16 mouse cellular contexts compared by ENCODE assay signal in genomic region chr17:56736534-56736933, GRCm38 (mm10). TPM values are rescaled to one million over a fixed set of nuclear protein-coding genes. Genes with fewer than 3 reads are reported as not detected.
A peak's percentile ranks its signal among the peaks of the same experiment; 100 is the strongest.
DNase-seq lines count a peak whose midpoint lies in the region; ATAC-seq and TF ChIP-seq lines count a peak whose summit lies in the region.
"Had no signal": no experiment of that assay in that cellular context is flagged by ENCODE, and none has a peak within 500 bp of the region (broad histone marks: within the 10 kb centered on the region; RNA-seq: fewer than 3 reads in every experiment).

No protein-coding gene starts in this region.

- no peak for TF ChIP-seq POLR2A in brain, embryonic 14.5 days (IDR thresholded peaks at IDR 0.05; ENCODE audit: borderline replicate concordance, extremely low read depth, insufficient read depth, insufficient read length, poor library complexity, severe bottlenecking)

- 49% methylated on average over 8 of the region's 8 CpGs for WGBS in midbrain, postnatal 0 days
- WGBS in midbrain, embryonic 11.5 days: 46% methylated on average over 8 of the region's 8 CpGs

- intact Hi-C loops in gastrocnemius, adult 2 months (cut with DNase I): no loop called here

- no peaks in the 10 kb centered on the region for H3K9me3 ChIP-seq in midbrain, postnatal 0 days (ENCODE audit: low read length)
- no peaks in the 10 kb centered on the region for H3K9me3 ChIP-seq in midbrain, embryonic 11.5 days (ENCODE audit: control insufficient read depth, low read length)
- H3K9me3 ChIP-seq: embryonic facial prominence, embryonic 13.5 days; limb, embryonic 13.5 days had no signal

- H3K9ac ChIP-seq in midbrain, postnatal 0 days (replicated peaks; ENCODE audit: low read length, poor library complexity, severe bottlenecking): no peak overlapping the region
- H3K9ac ChIP-seq in midbrain, embryonic 11.5 days (ENCODE audit: low read length): no peak overlapping the region
- H3K9ac ChIP-seq: embryonic facial prominence, embryonic 13.5 days; limb, embryonic 13.5 days had no signal

- H3K4me1 ChIP-seq in midbrain, postnatal 0 days (ENCODE audit: insufficient read depth, low read length): no peaks in the 10 kb centered on the region
- no peaks in the 10 kb centered on the region for H3K4me1 ChIP-seq in midbrain, embryonic 11.5 days (ENCODE audit: control insufficient read depth, insufficient read depth, low read length)
- H3K4me1 ChIP-seq: embryonic facial prominence, embryonic 13.5 days; limb, embryonic 13.5 days had no signal

- H3K4me2 ChIP-seq in midbrain, postnatal 0 days (ENCODE audit: low read depth, low read length, poor library complexity, severe bottlenecking): no peak overlapping the region
- no peak overlapping the region for H3K4me2 ChIP-seq in midbrain, embryonic 11.5 days
- H3K4me2 ChIP-seq: embryonic facial prominence, embryonic 13.5 days; limb, embryonic 13.5 days had no signal

- no peaks in the 10 kb centered on the region for H3K27me3 ChIP-seq in midbrain, postnatal 0 days (ENCODE audit: insufficient read depth, low read length)
- H3K27me3 ChIP-seq in midbrain, embryonic 11.5 days (ENCODE audit: control insufficient read depth, insufficient read depth, low read length): no peaks in the 10 kb centered on the region
- H3K27me3 ChIP-seq: embryonic facial prominence, embryonic 13.5 days; limb, embryonic 13.5 days had no signal

- no peak overlapping the region for H3K27ac ChIP-seq in gastrocnemius, adult 2 months
- no peak overlapping the region for H3K27ac ChIP-seq in midbrain, postnatal 0 days (ENCODE audit: low read depth, low read length)
- H3K27ac ChIP-seq in midbrain, embryonic 11.5 days (ENCODE audit: low read depth, low read length): no peak overlapping the region
- H3K27ac ChIP-seq: embryonic facial prominence, embryonic 13.5 days; limb, embryonic 13.5 days had no signal

- no peaks in the 10 kb centered on the region for H3K36me3 ChIP-seq in midbrain, postnatal 0 days (ENCODE audit: insufficient read depth, low read length)
- no peaks in the 10 kb centered on the region for H3K36me3 ChIP-seq in midbrain, embryonic 11.5 days (ENCODE audit: control insufficient read depth, insufficient read depth, low read length)
- H3K36me3 ChIP-seq: embryonic facial prominence, embryonic 13.5 days; limb, embryonic 13.5 days had no signal

- H3K4me3 ChIP-seq in gastrocnemius, adult 2 months: no peak overlapping the region
- no peak overlapping the region for H3K4me3 ChIP-seq in midbrain, postnatal 0 days (ENCODE audit: low read depth, low read length)
- no peak overlapping the region for H3K4me3 ChIP-seq in midbrain, embryonic 11.5 days (ENCODE audit: low read depth, low read length)
- H3K4me3 ChIP-seq: embryonic facial prominence, embryonic 13.5 days; limb, embryonic 13.5 days had no signal

- peak; percentile 40 for TF ChIP-seq CTCF in gastrocnemius, adult 2 months (IDR thresholded peaks at IDR 0.05)
- peak; percentile 36 for TF ChIP-seq CTCF in midbrain, postnatal 0 days (IDR thresholded peaks at IDR 0.05)
- TF ChIP-seq CTCF in brain, embryonic 14.5 days (IDR thresholded peaks at IDR 0.05; ENCODE audit: borderline replicate concordance, extremely low read depth, insufficient read depth, insufficient read length): peak; percentile 46; the same call in 1 of the 2 replicates

- DNase-seq in gastrocnemius, adult 2 months: no peak
- DNase-seq in gastrocnemius, postnatal 25 days: no peak
- DNase-seq in midbrain, postnatal 0 days (ENCODE audit: low spot score): no peak
- DNase-seq in midbrain, embryonic 11.5 days (ENCODE audit: low spot score, missing footprints): no peak
- no peak for DNase-seq in brain, embryonic 14.5 days (ENCODE audit: low read depth)
- DNase-seq in thymus, postnatal 14 days: peak; percentile 42
- no peak for DNase-seq in Muller cell, postnatal 12 days (ENCODE audit: inconsistent ontology term)
- no peak for DNase-seq in cerebellum, adult 9-11 months
- DNase-seq: adrenal gland, adult 8-10 months; cerebellum, adult 11-12 months; heart, adult 18-20 months; heart, postnatal 36 days; kidney, adult 8-10 months had no signal

- no peak for ATAC-seq in midbrain, postnatal 0 days (ENCODE audit: low FRiP score)
- ATAC-seq in midbrain, embryonic 11.5 days (ENCODE audit: low FRiP score): no peak

RNA-seq across cellular contexts. Expression of gene Vmac, which starts 18.7 kb away (rescaled TPM):
- 1 to 10 TPM; 1.7 to 2.6 TPM for total RNA-seq in gastrocnemius, adult 2 months (2021)
- 1 to 10 TPM; 3.3 to 3.5 TPM for total RNA-seq in gastrocnemius, postnatal 25 days (2021)
- total RNA-seq in midbrain, postnatal 0 days (2014; rRNA removed): 32.3 and 36.9 TPM in 2 replicates
- polyA plus RNA-seq in midbrain, postnatal 0 days (2015; fragmentation: Nextera tagmentation; extraction: Ambion mirVana): 19.2 and 19.8 TPM in 2 replicates
- 13.1 and 15.0 TPM in 2 replicates for polyA plus RNA-seq in midbrain, embryonic 11.5 days (2014; fragmentation: Nextera tagmentation; extraction: Ambion mirVana)
- 18.2 and 18.8 TPM in 2 replicates for polyA plus RNA-seq in brain, embryonic 14.5 days (2012; rRNA removed)

RNA-seq across cellular contexts. Expression of gene Ndufa11, which starts 19.0 kb away (rescaled TPM):
- 100 to 1,000 TPM; 390 to 523 TPM for total RNA-seq in gastrocnemius, adult 2 months (2021)
- total RNA-seq in gastrocnemius, postnatal 25 days (2021): 100 to 1,000 TPM; 459 to 461 TPM
- total RNA-seq in midbrain, postnatal 0 days (2014; rRNA removed): 335 and 480 TPM in 2 replicates
- 630 and 676 TPM in 2 replicates for polyA plus RNA-seq in midbrain, postnatal 0 days (2015; fragmentation: Nextera tagmentation; extraction: Ambion mirVana)
- polyA plus RNA-seq in midbrain, embryonic 11.5 days (2014; fragmentation: Nextera tagmentation; extraction: Ambion mirVana): 323 and 337 TPM in 2 replicates
- 313 and 400 TPM in 2 replicates for polyA plus RNA-seq in brain, embryonic 14.5 days (2012; rRNA removed)

RNA-seq across cellular contexts. Expression of gene Nrtn, which starts 20.8 kb away (rescaled TPM):
- total RNA-seq in gastrocnemius, adult 2 months (2021): 1 to 10 TPM; 3.1 to 3.7 TPM
- total RNA-seq in gastrocnemius, postnatal 25 days (2021): 1 to 10 TPM; 1.9 to 3.1 TPM
- 12.5 and 13.4 TPM in 2 replicates for total RNA-seq in midbrain, postnatal 0 days (2014; rRNA removed)
- 7.4 and 8.0 TPM in 2 replicates for polyA plus RNA-seq in midbrain, postnatal 0 days (2015; fragmentation: Nextera tagmentation; extraction: Ambion mirVana)
- polyA plus RNA-seq in midbrain, embryonic 11.5 days (2014; fragmentation: Nextera tagmentation; extraction: Ambion mirVana): 7.4 and 9.1 TPM in 2 replicates
- 5.2 and 5.4 TPM in 2 replicates for polyA plus RNA-seq in brain, embryonic 14.5 days (2012; rRNA removed)
- total RNA-seq: megakaryocyte, adult 5-6 weeks had no signal

RNA-seq across cellular contexts. Expression of gene Dus3l, which starts 28.0 kb away (rescaled TPM):
- total RNA-seq in gastrocnemius, adult 2 months (2021): 10 to 100 TPM; 16.3 to 17.6 TPM
- 10 to 100 TPM; 12.4 to 14.5 TPM for total RNA-seq in gastrocnemius, postnatal 25 days (2021)
- total RNA-seq in midbrain, postnatal 0 days (2014; rRNA removed): 91.0 and 93.8 TPM in 2 replicates
- polyA plus RNA-seq in midbrain, postnatal 0 days (2015; fragmentation: Nextera tagmentation; extraction: Ambion mirVana): 103 and 114 TPM in 2 replicates
- polyA plus RNA-seq in midbrain, embryonic 11.5 days (2014; fragmentation: Nextera tagmentation; extraction: Ambion mirVana): 31.5 and 34.6 TPM in 2 replicates
- 139 and 198 TPM in 2 replicates for polyA plus RNA-seq in brain, embryonic 14.5 days (2012; rRNA removed)

RNA-seq across cellular contexts. Expression of gene Prr22, which starts 33.5 kb away (rescaled TPM):
- under 1 TPM; 0.14 to 0.36 TPM for total RNA-seq in gastrocnemius, adult 2 months (2021)
- total RNA-seq in gastrocnemius, postnatal 25 days (2021): under 1 TPM in 1 of 2 experiments, not detected in 1; 0.33 TPM
- 0.44 and 1.3 TPM in 2 replicates for total RNA-seq in midbrain, postnatal 0 days (2014; rRNA removed)
- 0.61 and 1.1 TPM in 2 replicates for polyA plus RNA-seq in midbrain, postnatal 0 days (2015; fragmentation: Nextera tagmentation; extraction: Ambion mirVana)
- polyA plus RNA-seq in midbrain, embryonic 11.5 days (2014; fragmentation: Nextera tagmentation; extraction: Ambion mirVana): 0.54 and 1.0 TPM in 2 replicates
- 3.1 and 3.9 TPM in 2 replicates for polyA plus RNA-seq in brain, embryonic 14.5 days (2012; rRNA removed)
